Mouse (Mus musculus): ENCODE results near the gene Cyp4f16. TPM values are rescaled to one million over a fixed set of nuclear protein-coding genes. Genes with fewer than 3 reads are reported as not detected.
"Not testable (repeated sequence)": the region's sequence is repeated elsewhere in the genome, so short reads cannot be mapped to it uniquely, and the experiment has no call there.

The Cyp4f16 gene
- total RNA-seq, 1 experiment: 20.8 TPM

DNA sequence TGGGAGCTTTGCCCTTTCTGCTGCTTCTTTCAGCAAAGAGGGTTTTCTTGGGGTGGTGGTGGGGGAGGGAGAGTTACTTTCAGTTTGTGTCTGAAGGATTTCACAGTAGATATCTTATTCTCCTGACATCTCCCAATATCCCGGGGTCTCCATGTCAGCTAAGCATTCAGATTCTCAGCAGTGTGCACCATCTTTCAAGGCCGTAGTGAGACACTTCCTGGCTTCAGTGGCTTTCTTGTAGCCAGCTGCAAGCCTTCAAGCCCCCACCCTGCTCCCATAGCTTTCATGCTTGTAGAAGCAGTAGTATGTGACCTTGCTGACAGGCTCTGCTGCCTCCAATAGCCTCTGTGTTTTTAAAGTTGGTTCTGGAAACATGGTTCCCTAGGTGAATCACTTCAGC is 36.9 kb downstream of the Cyp4f16 start:
- H3K4me1 ChIP-seq (ENCODE audit: control insufficient read depth in 2 of 2, insufficient read depth in 2 of 2, low read length in 2 of 2, poor library complexity in 1 of 2); H3K9ac ChIP-seq (ENCODE audit: insufficient read depth, low read depth, low read length, poor library complexity, severe bottlenecking); H3K36me3 ChIP-seq (ENCODE audit: control insufficient read depth, insufficient read depth, low read length, poor library complexity, severe bottlenecking); DNase-seq (ENCODE audit: low read depth, low spot score); H3K27ac ChIP-seq (ENCODE audit: insufficient read depth, low read depth, low read length, poor library complexity, severe bottlenecking); in situ Hi-C loops (cut with MboI; ENCODE audit: low sequenced_read_pairs in 2 of 2, unreplicated experiment in 2 of 2); H3K9me3 ChIP-seq (ENCODE audit: control insufficient read depth, insufficient read depth, low read depth, low read length); H3K4me3 ChIP-seq (ENCODE audit: insufficient read depth in 1 of 2, low read depth in 1 of 2, low read length in 2 of 2, poor library complexity in 1 of 2, severe bottlenecking in 1 of 2): not testable (repeated sequence)

DNA sequence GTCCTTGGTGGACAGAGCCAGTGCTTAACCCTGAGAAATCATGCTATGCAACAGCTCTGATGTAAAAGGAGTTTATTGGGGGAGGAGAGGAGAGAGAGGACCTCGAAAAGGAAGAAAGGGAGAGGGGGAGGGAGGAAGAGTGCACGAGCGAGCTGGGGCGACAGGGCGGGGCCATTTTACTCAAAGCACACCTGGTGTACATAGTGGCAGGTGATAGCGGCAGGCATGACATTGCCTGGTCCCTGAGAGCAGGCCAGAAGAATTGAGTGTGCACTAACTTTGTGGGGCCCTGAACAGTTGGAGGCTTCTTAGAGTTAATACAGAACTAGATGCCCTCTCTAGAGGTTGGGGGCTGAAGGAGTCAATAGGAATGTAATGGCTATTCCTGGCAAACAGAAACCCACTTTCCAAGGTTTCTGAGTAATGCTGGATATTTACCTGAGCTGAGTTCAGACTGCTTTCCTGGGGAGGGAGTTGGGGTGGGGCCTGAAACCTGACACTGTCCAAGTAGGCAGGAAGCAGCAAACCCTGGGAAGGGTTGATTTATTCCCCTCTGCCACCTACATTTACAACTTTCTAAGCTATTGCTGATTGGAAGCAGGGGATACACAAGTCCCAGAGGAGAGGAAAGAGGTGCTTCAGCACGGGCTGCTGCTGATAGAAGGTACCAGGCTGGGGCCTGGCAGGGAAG is 41.3 kb downstream of the Cyp4f16 start:
- DNase-seq (ENCODE audit: low read depth, low spot score): no peak
- in situ Hi-C loops (cut with MboI; ENCODE audit: low sequenced_read_pairs in 2 of 2, unreplicated experiment in 2 of 2): no loop called here
- no peak for TF ChIP-seq ZNF384 (IDR thresholded peaks at IDR 0.05; ENCODE audit: low read depth, low read length)
- no peak for TF ChIP-seq CHD2 (IDR thresholded peaks at IDR 0.05; ENCODE audit: low read depth, low read length)
- no peak for TF ChIP-seq MAFK (IDR thresholded peaks at IDR 0.05; ENCODE audit: insufficient read depth, low read depth, low read length)
- TF ChIP-seq ZC3H11A (IDR thresholded peaks at IDR 0.05; ENCODE audit: borderline replicate concordance, low read depth, low read length): no peak
- no peak for TF ChIP-seq HCFC1 (IDR thresholded peaks at IDR 0.05; ENCODE audit: borderline replicate concordance, insufficient read depth, low read length)

GRCm38 (mm10) chr17:32596494-32596893 is 60.1 kb downstream of the Cyp4f16 start:
- H3K9me3 ChIP-seq (ENCODE audit: control insufficient read depth, insufficient read depth, low read depth, low read length): no peaks in the 10 kb centered on the region
- no peak for DNase-seq (ENCODE audit: low read depth, low spot score)
- no peaks in the 10 kb centered on the region for H3K36me3 ChIP-seq (ENCODE audit: control insufficient read depth, insufficient read depth, low read length, poor library complexity, severe bottlenecking)
- no peak overlapping the region for H3K9ac ChIP-seq (ENCODE audit: insufficient read depth, low read depth, low read length, poor library complexity, severe bottlenecking)
- no peaks in the 10 kb centered on the region for H3K4me1 ChIP-seq (ENCODE audit: control insufficient read depth in 2 of 2, insufficient read depth in 2 of 2, low read length in 2 of 2, poor library complexity in 1 of 2)
- no peak overlapping the region for H3K27ac ChIP-seq (ENCODE audit: insufficient read depth, low read depth, low read length, poor library complexity, severe bottlenecking)
- TF ChIP-seq MAFK (IDR thresholded peaks at IDR 0.05; ENCODE audit: insufficient read depth, low read depth, low read length): no peak
- TF ChIP-seq CHD2 (IDR thresholded peaks at IDR 0.05; ENCODE audit: low read depth, low read length): no peak
- TF ChIP-seq ZNF384 (IDR thresholded peaks at IDR 0.05; ENCODE audit: low read depth, low read length): no peak
- no peak for TF ChIP-seq HCFC1 (IDR thresholded peaks at IDR 0.05; ENCODE audit: borderline replicate concordance, insufficient read depth, low read length)
- TF ChIP-seq ZC3H11A (IDR thresholded peaks at IDR 0.05; ENCODE audit: borderline replicate concordance, low read depth, low read length): no peak
- in situ Hi-C loops (cut with MboI; ENCODE audit: low sequenced_read_pairs in 2 of 2, unreplicated experiment in 2 of 2): no loop called here
- no peak overlapping the region for H3K4me3 ChIP-seq (ENCODE audit: insufficient read depth in 1 of 2, low read depth in 1 of 2, low read length in 2 of 2, poor library complexity in 1 of 2, severe bottlenecking in 1 of 2)

More for the DNA sequence above, 41.3 kb downstream of the Cyp4f16 start:
- H3K9ac ChIP-seq (ENCODE audit: insufficient read depth, low read depth, low read length, poor library complexity, severe bottlenecking): no peak overlapping the region
- no peaks in the 10 kb centered on the region for H3K36me3 ChIP-seq (ENCODE audit: control insufficient read depth, insufficient read depth, low read length, poor library complexity, severe bottlenecking)
- no peak overlapping the region for H3K4me3 ChIP-seq (ENCODE audit: insufficient read depth in 1 of 2, low read depth in 1 of 2, low read length in 2 of 2, poor library complexity in 1 of 2, severe bottlenecking in 1 of 2)
- no peak overlapping the region for H3K27ac ChIP-seq (ENCODE audit: insufficient read depth, low read depth, low read length, poor library complexity, severe bottlenecking)
- no peaks in the 10 kb centered on the region; the same call in 1 of the 2 replicates for H3K9me3 ChIP-seq (ENCODE audit: control insufficient read depth, insufficient read depth, low read depth, low read length)
- H3K4me1 ChIP-seq (ENCODE audit: control insufficient read depth in 2 of 2, insufficient read depth in 2 of 2, low read length in 2 of 2, poor library complexity in 1 of 2): peaks cover 0 to 2% of the 10 kb centered on the region in 2 experiments; a peak in 1 of 4 replicates

Other genes with a start within 250 kb of the Cyp4f16 start
- gene Akap8, start 215.3 kb upstream of the Cyp4f16 start, total RNA-seq (2012; rRNA removed): 156 and 210 TPM in 2 replicates
- gene Akap8l, start 186.0 kb upstream of the Cyp4f16 start, total RNA-seq (2012; rRNA removed): 63.6 and 126 TPM in 2 replicates
- gene Wiz, start 147.1 kb upstream of the Cyp4f16 start, total RNA-seq (2012; rRNA removed): 10.4 and 12.4 TPM in 2 replicates
- 0.76 and 1.2 TPM in 2 replicates for gene Rasal3, start 133.0 kb upstream of the Cyp4f16 start, total RNA-seq (2012; rRNA removed)
- gene Pglyrp2, start 112.4 kb upstream of the Cyp4f16 start, total RNA-seq (2012; rRNA removed): not detected in 2 replicates
- 2.8 and 4.8 TPM in 2 replicates for gene Cyp4f39, start 83.8 kb upstream of the Cyp4f16 start, total RNA-seq (2012; rRNA removed)
- gene Cyp4f17, start 30.5 kb upstream of the Cyp4f16 start, total RNA-seq (2012; rRNA removed): 7.2 and 13.7 TPM in 2 replicates
- gene Cyp4f37, start 84.8 kb downstream of the Cyp4f16 start, total RNA-seq (2012; rRNA removed): 0.63 and 0.71 TPM in 2 replicates
- 0.21 and 0.36 TPM in 2 replicates for gene Cyp4f40, start 122.3 kb downstream of the Cyp4f16 start, total RNA-seq (2012; rRNA removed)
- 0.11 and 0.31 TPM in 2 replicates for gene Cyp4f15, start 149.1 kb downstream of the Cyp4f16 start, total RNA-seq (2012; rRNA removed)